Mouse (Mus musculus) megakaryocyte, embryonic 14.5 days (primary cell): ENCODE measurements around the gene Camkmt.

Source experiments
- FLI1 ChIP-seq: IDR thresholded peaks from 2 replicates; pipeline ENCODE4 v1.6.1; 2012; ENCODE audit warnings: low read length, inconsistent platforms, mixed read lengths
- GATA1 ChIP-seq: IDR thresholded peaks from 3 replicates; pipeline ENCODE4 v1.6.1; 2012; ENCODE audit warnings: mixed read lengths, low read length, inconsistent platforms, borderline replicate concordance

- TF ChIP-seq GATA1 (no peak), FLI1 (no peak)
Measured at GRCm38 (mm10) chr17:85242109-85242508, 151.8 kb downstream of the Camkmt start.
